26 mouse cellular contexts compared by ENCODE assay signal in the genomic region with DNA sequence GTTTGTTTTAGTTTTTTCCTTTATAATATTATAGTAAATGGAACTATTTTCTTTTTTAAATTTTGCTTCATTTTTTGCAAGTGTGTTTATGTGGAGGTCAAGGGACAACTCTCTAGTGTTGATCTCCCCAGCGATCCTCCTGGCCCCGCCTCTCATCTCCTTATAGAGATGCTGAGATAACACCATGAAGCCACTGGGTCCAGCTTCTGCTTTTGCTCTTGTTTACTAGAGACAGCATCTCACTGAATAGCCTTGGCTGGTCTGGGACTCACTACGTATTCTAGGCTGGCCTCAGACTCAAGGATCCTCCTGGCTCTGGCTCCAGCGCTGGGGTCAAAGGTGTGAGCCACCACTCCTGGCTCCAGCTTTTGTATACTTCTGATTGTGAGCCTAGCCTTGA. TPM values are rescaled to one million over a fixed set of nuclear protein-coding genes. Genes with fewer than 3 reads are reported as not detected.
DNase-seq lines count a peak whose midpoint lies in the region; ATAC-seq and TF ChIP-seq lines count a peak whose summit lies in the region.
"Had no signal": no experiment of that assay in that cellular context is flagged by ENCODE, and none has a peak within 500 bp of the region (broad histone marks: within the 10 kb centered on the region; RNA-seq: fewer than 3 reads in every experiment).

No protein-coding gene starts in this region.

- H3K27ac ChIP-seq in MEL (ENCODE audit: control insufficient read depth, low read depth, low read length) = no peak overlapping the region
- H3K27ac ChIP-seq in forebrain, embryonic 15.5 days (replicated peaks) = no peak overlapping the region
- H3K27ac ChIP-seq: embryonic facial prominence, embryonic 13.5 days; embryonic facial prominence, embryonic 15.5 days; forebrain, embryonic 10.5 days; forebrain, embryonic 12.5 days had no signal

- TF ChIP-seq RAD21 in MEL (IDR thresholded peaks at IDR 0.05; ENCODE audit: low read depth, low read length) = no peak

- no peak for TF ChIP-seq EP300 in MEL (IDR thresholded peaks at IDR 0.05; ENCODE audit: low read depth in 1 of 2, low read length in 2 of 2)

- H3K79me2 ChIP-seq in MEL (ENCODE audit: control insufficient read depth, insufficient read depth, low read length, poor library complexity) = no peaks in the 10 kb centered on the region

- H3K4me2 ChIP-seq in forebrain, embryonic 15.5 days (replicated peaks) = no peak overlapping the region
- H3K4me2 ChIP-seq: embryonic facial prominence, embryonic 13.5 days; embryonic facial prominence, embryonic 15.5 days; forebrain, embryonic 12.5 days had no signal

- WGBS in forebrain, embryonic 15.5 days = 92% methylated on average over 4 of the region's 4 CpGs

- no peak for TF ChIP-seq POLR2A in MEL (IDR thresholded peaks at IDR 0.05; ENCODE audit: control insufficient read depth in 1 of 2, insufficient read depth in 1 of 2, low read depth in 1 of 2, low read length in 2 of 2, poor library complexity in 1 of 2)

- H3K4me3 ChIP-seq in MEL (ENCODE audit: control insufficient read depth in 1 of 2, insufficient read depth in 1 of 2, low read depth in 2 of 2, low read length in 2 of 2) = no peak overlapping the region
- H3K4me3 ChIP-seq in forebrain, embryonic 15.5 days = no peak overlapping the region
- H3K4me3 ChIP-seq: embryonic facial prominence, embryonic 13.5 days; embryonic facial prominence, embryonic 15.5 days; erythroblast, embryonic 14.5 days; forebrain, embryonic 10.5 days; forebrain, embryonic 12.5 days had no signal

- ATAC-seq in megakaryocyte, adult 5-6 weeks (ENCODE audit: poor library complexity, severe bottlenecking) = peak; percentile 62
- no peak for ATAC-seq in forebrain, embryonic 15.5 days (replicated peaks)
- ATAC-seq: CD4-positive, CD25-positive, alpha-beta regulatory T cell, adult 4 months; forebrain, embryonic 14.5 days; forebrain, postnatal 0 days had no signal

- no peak for TF ChIP-seq CTCF in MEL (IDR thresholded peaks at IDR 0.05 in 2 of 3, conservative IDR thresholded peaks at IDR 0.05 in 1 of 3; ENCODE audit: control insufficient read depth in 1 of 3, insufficient read depth in 1 of 3, low read depth in 2 of 3, low read length in 3 of 3, poor library complexity in 1 of 3, severe bottlenecking in 1 of 3)

- H3K9me3 ChIP-seq in MEL (replicated peaks; ENCODE audit: insufficient read depth, low read length) = no peaks in the 10 kb centered on the region
- no peaks in the 10 kb centered on the region for H3K9me3 ChIP-seq in forebrain, embryonic 15.5 days
- H3K9me3 ChIP-seq: embryonic facial prominence, embryonic 13.5 days; embryonic facial prominence, embryonic 15.5 days; forebrain, embryonic 10.5 days; forebrain, embryonic 12.5 days; G1E had no signal

- peaks cover 0 to 3% of the 10 kb centered on the region in 2 experiments; a peak in 1 of 4 replicates for H3K4me1 ChIP-seq in MEL (ENCODE audit: control insufficient read depth in 1 of 2, insufficient read depth in 2 of 2, low read length in 2 of 2)
- H3K4me1 ChIP-seq in forebrain, embryonic 15.5 days = no peaks in the 10 kb centered on the region
- H3K4me1 ChIP-seq: embryonic facial prominence, embryonic 15.5 days; forebrain, embryonic 10.5 days; forebrain, embryonic 12.5 days had no signal

- peaks cover 0 to 2% of the 10 kb centered on the region in 2 experiments; a peak in 1 of 4 replicates for H3K36me3 ChIP-seq in MEL (ENCODE audit: control insufficient read depth in 1 of 2, insufficient read depth in 2 of 2, low read length in 2 of 2)
- no peaks in the 10 kb centered on the region for H3K36me3 ChIP-seq in forebrain, embryonic 15.5 days
- H3K36me3 ChIP-seq: embryonic facial prominence, embryonic 13.5 days; embryonic facial prominence, embryonic 15.5 days; forebrain, embryonic 10.5 days; forebrain, embryonic 12.5 days; G1E had no signal

- peak; percentile 43 for DNase-seq in 416B (ENCODE audit: low read depth)
- peak; percentile 50 for DNase-seq in MEL (ENCODE audit: low read depth, low spot score)
- no peak for DNase-seq in frontal cortex, postnatal 25 days (ENCODE audit: low spot score in 2 of 2)
- DNase-seq in thymus, postnatal 14 days = no peak
- DNase-seq: adrenal gland, adult 2 months; adrenal gland, postnatal 10 days; adrenal gland, postnatal 36 days; B cell, adult 2 months; cerebellum, adult 11-12 months; cerebellum, adult 2 months; cerebellum, adult 9-10 months; cerebellum, postnatal 10 days; cerebellum, postnatal 25 days; embryo, embryonic 11 days; forebrain, postnatal 0 days had no signal

- H3K9ac ChIP-seq in MEL (ENCODE audit: control insufficient read depth, low read depth, low read length, poor library complexity, severe bottlenecking) = no peak overlapping the region
- no peak overlapping the region for H3K9ac ChIP-seq in forebrain, embryonic 15.5 days (replicated peaks)
- H3K9ac ChIP-seq: embryonic facial prominence, embryonic 13.5 days; embryonic facial prominence, embryonic 15.5 days; forebrain, embryonic 12.5 days; forebrain, postnatal 0 days had no signal

- no peaks in the 10 kb centered on the region for H3K27me3 ChIP-seq in MEL (ENCODE audit: control insufficient read depth in 1 of 2, insufficient read depth in 2 of 2, low read length in 2 of 2)
- no peaks in the 10 kb centered on the region for H3K27me3 ChIP-seq in forebrain, embryonic 15.5 days
- H3K27me3 ChIP-seq: CH12.LX; embryonic facial prominence, embryonic 13.5 days; embryonic facial prominence, embryonic 15.5 days; forebrain, embryonic 12.5 days had no signal

TF ChIP-seq in MEL, 35 proteins besides CTCF, POLR2A, EP300 and RAD21:
- TF ChIP-seq JUND (IDR thresholded peaks at IDR 0.05; ENCODE audit: low read depth, low read length) = no peak
- no peak for TF ChIP-seq MYB (IDR thresholded peaks at IDR 0.05; ENCODE audit: low read depth, low read length)
- TF ChIP-seq USF2 (IDR thresholded peaks at IDR 0.05; ENCODE audit: borderline replicate concordance in 1 of 2, insufficient read depth in 1 of 2, low read depth in 1 of 2, low read length in 2 of 2) = no peak
- peak; percentile 51 for TF ChIP-seq GATA1 (IDR thresholded peaks at IDR 0.05; ENCODE audit: low read depth, low read length)
- TF ChIP-seq ETS1 (IDR thresholded peaks at IDR 0.05; ENCODE audit: low read depth, low read length) = no peak
TF ChIP-seq in MEL: peak in this region for 1.

RNA-seq across cellular contexts. Expression of a gene that starts 16.1 kb away (rescaled TPM):
- total RNA-seq in MEL (2012; rRNA removed) = not detected in 2 replicates
- polyA plus RNA-seq in MEL (2012; ENCODE audit: insufficient read depth in 1 of 2, insufficient read length in 2 of 2, low read depth in 1 of 2, low replicate concordance in 2 of 2, missing spikeins in 1 of 2) = not detected
- total RNA-seq in megakaryocyte, adult 5-6 weeks (2015) = not detected in 2 replicates
- total RNA-seq in megakaryocyte, adult 5-6 weeks (2017) = not detected in 2 replicates
- not detected in 2 replicates for polyA plus RNA-seq in forebrain, embryonic 15.5 days (2015; fragmentation: Nextera tagmentation; extraction: Ambion mirVana)
- total RNA-seq: adrenal gland, adult 2 months; adrenal gland, postnatal 36 days; CH12.LX; forebrain, postnatal 0 days; G1E had no signal
- polyA plus RNA-seq: adrenal gland, adult 2 months; CD4-positive, CD25-positive, alpha-beta regulatory T cell, adult 4 months; cerebellum, adult 2 months; embryonic facial prominence, embryonic 13.5 days; erythroblast, embryonic 14.5 days; forebrain, embryonic 10.5 days; forebrain, embryonic 12.5 days; forebrain, embryonic 14.5 days; forebrain, postnatal 0 days; G1E had no signal

RNA-seq across cellular contexts. Expression of a gene that starts 22.1 kb away (rescaled TPM):
- total RNA-seq in MEL (2012; rRNA removed) = not detected in 2 replicates
- under 1 TPM in 1 of 2 experiments, not detected in 1; 0.07 TPM for polyA plus RNA-seq in MEL (2012; ENCODE audit: insufficient read depth in 1 of 2, insufficient read length in 2 of 2, low read depth in 1 of 2, low replicate concordance in 2 of 2, missing spikeins in 1 of 2)
- 0.50 and 1.2 TPM in 2 replicates for total RNA-seq in megakaryocyte, adult 5-6 weeks (2015)
- 0.66 and 7.1 TPM in 2 replicates for total RNA-seq in megakaryocyte, adult 5-6 weeks (2017)
- 0.15 and 0.19 TPM in 2 replicates for polyA plus RNA-seq in forebrain, embryonic 15.5 days (2015; fragmentation: Nextera tagmentation; extraction: Ambion mirVana)
- polyA plus RNA-seq: forebrain, embryonic 14.5 days; G1E had no signal

RNA-seq across cellular contexts. Expression of a gene that starts 24.1 kb away (rescaled TPM):
- 17.6 and 28.6 TPM in 2 replicates for total RNA-seq in MEL (2012; rRNA removed)
- polyA plus RNA-seq in MEL (2012; ENCODE audit: insufficient read depth in 1 of 2, insufficient read length in 2 of 2, low read depth in 1 of 2, low replicate concordance in 2 of 2, missing spikeins in 1 of 2) = 100 to 1,000 TPM in 1 of 2 experiments, 10 to 100 TPM in 1; 16.6 to 132 TPM
- total RNA-seq in megakaryocyte, adult 5-6 weeks (2015) = 33.3 and 39.3 TPM in 2 replicates
- 25.7 and 55.3 TPM in 2 replicates for total RNA-seq in megakaryocyte, adult 5-6 weeks (2017)
- 5.4 TPM in 1 of 2 replicates, not detected in the other for polyA plus RNA-seq in forebrain, embryonic 15.5 days (2015; fragmentation: Nextera tagmentation; extraction: Ambion mirVana)
- polyA plus RNA-seq: embryonic facial prominence, embryonic 15.5 days; forebrain, embryonic 14.5 days had no signal

Comparison
In these comparisons a context has a peak if more than half of its experiments do, and no peak if none do; other contexts are left out.
1. DNase-seq: peak in 416B (single experiment) and MEL (single experiment); none in frontal cortex, postnatal 25 days (0 of 2) and thymus, postnatal 14 days (single experiment).